Mouse (Mus musculus): ENCODE data around the gene Gm3182.
"Not testable (repeated sequence)": the region's sequence is repeated elsewhere in the genome, so short reads cannot be mapped to it uniquely, and the experiment has no call there.

The Gm3182 gene

DNA sequence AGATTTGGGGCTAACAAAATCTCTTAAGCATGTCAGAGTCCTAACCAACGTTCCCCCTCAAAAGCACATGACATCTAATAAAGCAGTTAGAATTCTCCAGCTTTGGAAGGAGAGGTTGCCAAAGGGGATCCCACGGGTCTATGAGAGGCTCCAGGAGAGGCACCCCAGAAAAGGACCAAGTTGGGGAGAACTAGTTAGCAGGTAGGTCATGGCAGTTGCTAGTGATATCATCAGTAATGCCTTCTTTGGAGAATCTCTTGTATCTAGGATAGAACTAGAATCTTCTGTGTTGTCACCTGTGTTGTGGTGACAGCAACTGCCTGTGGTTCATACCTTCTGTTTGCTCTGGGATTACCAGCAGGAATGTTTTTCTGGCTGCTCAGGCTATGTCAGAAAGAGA is at the start of gene Gm3182:
Gene Gm3182 (plus strand): TSS at position 301 of the 400 bp plus-strand sequence.
- in situ Hi-C loops (cut with MseI, MboI), result not testable (repeated sequence)

DNA sequence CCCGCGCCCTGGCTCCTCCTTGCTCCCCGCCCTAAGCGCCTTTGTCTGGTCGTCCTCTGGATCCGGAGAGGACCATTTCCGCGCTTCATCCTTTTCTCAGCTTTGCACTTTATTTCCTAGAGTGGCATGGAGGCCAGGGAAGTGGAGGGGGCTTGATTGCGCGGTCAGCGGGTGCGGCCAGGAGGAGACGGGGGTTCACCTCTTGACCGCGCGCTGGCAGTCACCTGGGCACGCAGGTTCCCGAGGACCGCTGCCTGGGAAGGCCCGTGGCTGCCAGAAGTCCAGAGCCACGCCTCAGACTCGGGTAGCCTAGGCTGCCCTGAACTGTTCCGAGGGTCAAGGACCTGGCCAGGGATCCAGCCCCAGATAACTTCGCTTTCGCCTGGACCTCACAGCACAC is 17.9 kb downstream of the Gm3182 start:
- in situ Hi-C loops (cut with MseI, MboI), result not testable (repeated sequence)
